Mouse (Mus musculus): ENCODE results near the gene Irs1.

Irs1 gene

GRCm38 (mm10) chr1:82291151-82291797 is at the start of gene Irs1:
TSS of gene Irs1 (minus strand) at chr1:82291416.
- peak; percentile 50 for DNase-seq (ENCODE audit: low read depth, low spot score)
- H3K27me3 ChIP-seq (ENCODE audit: control insufficient read depth, insufficient read depth, low read length, poor library complexity, severe bottlenecking), result no peaks in the 10 kb centered on the region; the same call in 1 of the 2 replicates
- H3K36me3 ChIP-seq (ENCODE audit: control insufficient read depth, insufficient read depth, low read length, poor library complexity, severe bottlenecking), result no peaks in the 10 kb centered on the region

GRCm38 (mm10) chr1:82334506-82334905 is 43.3 kb upstream of the Irs1 start:
- H3K36me3 ChIP-seq (ENCODE audit: control insufficient read depth, insufficient read depth, low read length, poor library complexity, severe bottlenecking), result no peaks in the 10 kb centered on the region
- H3K27me3 ChIP-seq (ENCODE audit: control insufficient read depth, insufficient read depth, low read length, poor library complexity, severe bottlenecking), result no peaks in the 10 kb centered on the region
- no peak for DNase-seq (ENCODE audit: low read depth, low spot score)

GRCm38 (mm10) chr1:82329954-82330247 is 38.7 kb upstream of the Irs1 start:
- no peaks in the 10 kb centered on the region for H3K36me3 ChIP-seq (ENCODE audit: control insufficient read depth, insufficient read depth, low read length, poor library complexity, severe bottlenecking)
- DNase-seq (ENCODE audit: low read depth, low spot score), result no peak
- H3K27me3 ChIP-seq (ENCODE audit: control insufficient read depth, insufficient read depth, low read length, poor library complexity, severe bottlenecking), result no peaks in the 10 kb centered on the region

- H3K27me3 ChIP-seq (ENCODE audit: control insufficient read depth, insufficient read depth, low read length, poor library complexity, severe bottlenecking), result no peaks in the 10 kb centered on the region
- no peak for DNase-seq (ENCODE audit: low read depth, low spot score)
- no peaks in the 10 kb centered on the region for H3K36me3 ChIP-seq (ENCODE audit: control insufficient read depth, insufficient read depth, low read length, poor library complexity, severe bottlenecking)
Observed at GRCm38 (mm10) chr1:82329237-82329953, 38.2 kb upstream of the Irs1 start.

- DNase-seq (ENCODE audit: low read depth, low spot score), result no peak
- Histone ChIP-seq H3K27me3 (ENCODE audit: control insufficient read depth, insufficient read depth, low read length, poor library complexity, severe bottlenecking) (no peaks in the 10 kb centered on the region), H3K36me3 (ENCODE audit: control insufficient read depth, insufficient read depth, low read length, poor library complexity, severe bottlenecking) (no peaks in the 10 kb centered on the region)
Observed at GRCm38 (mm10) chr1:82328033-82328775, 37.0 kb upstream of the Irs1 start.

GRCm38 (mm10) chr1:82326120-82326519 is 34.9 kb upstream of the Irs1 start:
- Histone ChIP-seq H3K27me3 (ENCODE audit: control insufficient read depth, insufficient read depth, low read length, poor library complexity, severe bottlenecking) (no peaks in the 10 kb centered on the region), H3K36me3 (ENCODE audit: control insufficient read depth, insufficient read depth, low read length, poor library complexity, severe bottlenecking) (no peaks in the 10 kb centered on the region)
- DNase-seq (ENCODE audit: low read depth, low spot score), result no peak

- no peaks in the 10 kb centered on the region for H3K36me3 ChIP-seq (ENCODE audit: control insufficient read depth, insufficient read depth, low read length, poor library complexity, severe bottlenecking)
- no peak for DNase-seq (ENCODE audit: low read depth, low spot score)
- no peaks in the 10 kb centered on the region for H3K27me3 ChIP-seq (ENCODE audit: control insufficient read depth, insufficient read depth, low read length, poor library complexity, severe bottlenecking)
Observed at GRCm38 (mm10) chr1:82324131-82324785, 33.0 kb upstream of the Irs1 start.

GRCm38 (mm10) chr1:82321441-82321840 is 30.2 kb upstream of the Irs1 start:
- Histone ChIP-seq H3K36me3 (ENCODE audit: control insufficient read depth, insufficient read depth, low read length, poor library complexity, severe bottlenecking) (no peaks in the 10 kb centered on the region), H3K27me3 (ENCODE audit: control insufficient read depth, insufficient read depth, low read length, poor library complexity, severe bottlenecking) (no peaks in the 10 kb centered on the region)
- DNase-seq (ENCODE audit: low read depth, low spot score), result no peak

- Histone ChIP-seq H3K27me3 (ENCODE audit: control insufficient read depth, insufficient read depth, low read length, poor library complexity, severe bottlenecking) (no peaks in the 10 kb centered on the region), H3K36me3 (ENCODE audit: control insufficient read depth, insufficient read depth, low read length, poor library complexity, severe bottlenecking) (no peaks in the 10 kb centered on the region)
- DNase-seq (ENCODE audit: low read depth, low spot score), result no peak
Observed at GRCm38 (mm10) chr1:82320864-82321263, 29.6 kb upstream of the Irs1 start.

GRCm38 (mm10) chr1:82320456-82320855 is 29.2 kb upstream of the Irs1 start:
- Histone ChIP-seq H3K36me3 (ENCODE audit: control insufficient read depth, insufficient read depth, low read length, poor library complexity, severe bottlenecking) (no peaks in the 10 kb centered on the region), H3K27me3 (ENCODE audit: control insufficient read depth, insufficient read depth, low read length, poor library complexity, severe bottlenecking) (no peaks in the 10 kb centered on the region)

GRCm38 (mm10) chr1:82316746-82317126 is 25.5 kb upstream of the Irs1 start:
- no peak for DNase-seq (ENCODE audit: low read depth, low spot score)
- H3K27me3 ChIP-seq (ENCODE audit: control insufficient read depth, insufficient read depth, low read length, poor library complexity, severe bottlenecking), result no peaks in the 10 kb centered on the region
- H3K36me3 ChIP-seq (ENCODE audit: control insufficient read depth, insufficient read depth, low read length, poor library complexity, severe bottlenecking), result no peaks in the 10 kb centered on the region

More at GRCm38 (mm10) chr1:82320456-82320855, 29.2 kb upstream of the Irs1 start:
- DNase-seq (ENCODE audit: low read depth, low spot score), result no peak

- Histone ChIP-seq H3K36me3 (ENCODE audit: control insufficient read depth, insufficient read depth, low read length, poor library complexity, severe bottlenecking) (no peaks in the 10 kb centered on the region), H3K27me3 (ENCODE audit: control insufficient read depth, insufficient read depth, low read length, poor library complexity, severe bottlenecking) (no peaks in the 10 kb centered on the region)
- DNase-seq (ENCODE audit: low read depth, low spot score), result peak; percentile 97
Observed at GRCm38 (mm10) chr1:82316111-82316745, 25.0 kb upstream of the Irs1 start, which contains the start of gene Rhbdd1. TSS of gene Rhbdd1 (plus strand) at chr1:82316452.

GRCm38 (mm10) chr1:82304483-82304882 is 13.3 kb upstream of the Irs1 start:
- no peaks in the 10 kb centered on the region for H3K36me3 ChIP-seq (ENCODE audit: control insufficient read depth, insufficient read depth, low read length, poor library complexity, severe bottlenecking)
- no peak for DNase-seq (ENCODE audit: low read depth, low spot score)
- H3K27me3 ChIP-seq (ENCODE audit: control insufficient read depth, insufficient read depth, low read length, poor library complexity, severe bottlenecking), result no peaks in the 10 kb centered on the region

- Histone ChIP-seq H3K27me3 (ENCODE audit: control insufficient read depth, insufficient read depth, low read length, poor library complexity, severe bottlenecking) (no peaks in the 10 kb centered on the region), H3K36me3 (ENCODE audit: control insufficient read depth, insufficient read depth, low read length, poor library complexity, severe bottlenecking) (no peaks in the 10 kb centered on the region)
- no peak for DNase-seq (ENCODE audit: low read depth, low spot score)
Observed at GRCm38 (mm10) chr1:82298586-82298985, 7.4 kb upstream of the Irs1 start.

Data from splenic B cell, adult 2 months (primary cell).